Mouse (Mus musculus) myocyte (in vitro differentiated cells): ENCODE data around the gene Ep400. TPM values are rescaled to one million over a fixed set of nuclear protein-coding genes. Genes with fewer than 3 reads are reported as not detected.

Source experiments
- H3K27me3 ChIP-seq: one replicate; pipeline ENCODE4 v1.6.1; 2011; ENCODE audit not compliant: control insufficient read depth, insufficient read depth, insufficient read length
- H3K36me3 ChIP-seq: one replicate; pipeline ENCODE4 v1.6.1; 2011; ENCODE audit not compliant: control insufficient read depth, insufficient read depth
- H3K4me2 ChIP-seq: one replicate; pipeline ENCODE4 v1.6.1; 2011; ENCODE audit warnings: low read depth, control low read depth
- H3K4me3 ChIP-seq: one replicate; pipeline ENCODE4 v1.5.1; 2011; ENCODE audit warnings: mild to moderate bottlenecking, control low read depth, moderate library complexity
- H3K79me2 ChIP-seq: one replicate; pipeline ENCODE4 v1.6.1; 2011; ENCODE audit not compliant: control insufficient read depth, insufficient read depth
- H3ac ChIP-seq: one replicate; pipeline ENCODE4 v1.6.1; 2011; ENCODE audit not compliant: control insufficient read depth, insufficient read length
- CEBPB ChIP-seq: IDR thresholded peaks from 2 replicates; pipeline ENCODE4 v1.6.1; 2011; ENCODE audit warnings: mild to moderate bottlenecking, moderate library complexity; ENCODE audit not compliant: poor library complexity, insufficient read depth, severe bottlenecking
- E2F4 ChIP-seq: IDR thresholded peaks from one replicate; pipeline ENCODE4 v1.6.1; 2011; ENCODE audit warnings: mild to moderate bottlenecking, control low read depth, moderate library complexity; ENCODE audit not compliant: insufficient read depth
- MAX ChIP-seq: IDR thresholded peaks from one replicate; pipeline ENCODE4 v1.6.1; 2011; ENCODE audit warnings: low read depth, mild to moderate bottlenecking, control low read depth
- MYOD1 ChIP-seq, 3 experiments: IDR thresholded peaks; one replicate each; pipeline ENCODE4 v1.6.1; 2011; ENCODE audit warnings: control low read depth in 2 of 3, low read depth in 2 of 3, mild to moderate bottlenecking in 2 of 3, moderate library complexity in 1 of 3; ENCODE audit not compliant: insufficient read length in 2 of 3, control insufficient read depth in 1 of 3
- MYOG ChIP-seq, 3 experiments: IDR thresholded peaks; one replicate each; pipeline ENCODE4 v1.6.1; 2011; ENCODE audit warnings: control low read depth in 2 of 3, low read depth in 2 of 3, mild to moderate bottlenecking in 2 of 3; ENCODE audit not compliant: insufficient read length in 2 of 3, control insufficient read depth in 1 of 3, insufficient read depth in 1 of 3
- POLR2A ChIP-seq: IDR thresholded peaks from one replicate; pipeline ENCODE4 v1.6.1; 2011; ENCODE audit warnings: low read depth, mild to moderate bottlenecking, control low read depth, moderate library complexity; ENCODE audit not compliant: insufficient read length
- POLR2AphosphoS2 ChIP-seq: IDR thresholded peaks from one replicate; pipeline ENCODE4 v1.6.1; 2011; ENCODE audit warnings: low read depth, control low read depth; ENCODE audit not compliant: insufficient read length
- REST ChIP-seq: IDR thresholded peaks from one replicate; pipeline ENCODE4 v1.6.1; 2011; ENCODE audit warnings: mild to moderate bottlenecking, control low read depth, moderate library complexity; ENCODE audit not compliant: insufficient read depth, insufficient read length
- SRF ChIP-seq: IDR thresholded peaks from one replicate; pipeline ENCODE4 v1.6.1; 2011; ENCODE audit warnings: low read depth; ENCODE audit not compliant: control insufficient read depth, insufficient read length
- TCF12 ChIP-seq: IDR thresholded peaks from one replicate; pipeline ENCODE4 v1.6.1; 2011; ENCODE audit warnings: mild to moderate bottlenecking, control low read depth; ENCODE audit not compliant: poor library complexity, insufficient read depth, severe bottlenecking
- TCF3 ChIP-seq: IDR thresholded peaks from one replicate; pipeline ENCODE4 v1.6.1; 2011; ENCODE audit warnings: low read depth, control low read depth; ENCODE audit not compliant: insufficient read length
- USF1 ChIP-seq: IDR thresholded peaks from one replicate; pipeline ENCODE4 v1.6.1; 2011; ENCODE audit warnings: low read depth, mild to moderate bottlenecking, control low read depth, moderate library complexity
- polyA plus RNA-seq: library from polyadenylated mRNA; unstranded; fragments of >200 nt; fragmentation: generic; extraction: Trizol; gene quantifications from one replicate; pipeline ENCODE4 v1.2.1, GENCODE M21; 2012; ENCODE audit warnings: missing spikeins

Gene Ep400
- polyA plus RNA-seq, 1 experiment: 22.0 TPM

DNA sequence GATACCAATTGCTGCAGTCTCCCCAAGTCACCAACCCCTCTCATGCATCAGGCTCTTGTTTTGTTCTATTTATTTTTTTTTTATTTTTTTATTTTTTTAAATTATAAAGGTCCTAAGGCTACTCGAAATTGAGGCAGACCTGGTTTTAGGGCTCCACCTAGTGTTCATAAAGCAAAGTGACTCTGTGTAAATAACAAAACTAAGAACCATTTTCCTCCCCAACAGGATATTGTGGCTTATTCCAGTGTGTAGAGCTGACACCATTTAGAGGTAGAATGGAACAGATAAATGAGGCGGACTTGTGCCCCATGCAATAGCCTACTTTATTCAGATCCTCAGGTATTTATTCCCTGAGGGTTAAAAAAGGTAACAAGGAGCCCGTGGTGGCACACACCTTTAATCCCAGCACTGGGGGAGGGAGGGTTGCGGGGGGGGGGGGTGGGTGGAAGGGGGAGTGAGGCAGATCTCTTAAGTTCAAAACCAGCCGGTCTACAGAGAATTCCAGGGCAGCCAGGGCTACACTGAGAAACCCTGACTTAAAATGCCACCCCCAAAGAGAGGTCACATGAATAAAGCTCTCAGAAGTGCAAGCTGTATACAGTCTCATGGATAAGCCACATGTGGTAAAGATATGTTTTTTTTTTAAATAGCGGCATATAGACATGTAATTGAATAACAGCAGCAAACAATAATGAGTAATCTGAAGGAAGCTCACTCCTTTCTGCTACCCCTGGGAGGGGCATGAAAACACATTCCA is 134.4 kb downstream of the Ep400 start:
- no peak overlapping the region for H3K4me3 ChIP-seq
- no peaks in the 10 kb centered on the region for H3K79me2 ChIP-seq
- TF ChIP-seq TCF3 (no peak), MYOG (IDR thresholded peaks at IDR 0.05; ENCODE audit: control insufficient read depth in 1 of 3, insufficient read depth in 1 of 3, insufficient read length in 2 of 3, low read depth in 2 of 3) (no peak), TCF12 (no peak), MYOD1 (IDR thresholded peaks at IDR 0.05; ENCODE audit: control insufficient read depth in 1 of 3, insufficient read length in 2 of 3, low read depth in 2 of 3) (no peak), SRF (no peak), POLR2AphosphoS2 (no peak), POLR2A (no peak), MAX (no peak), REST (no peak), E2F4 (no peak), USF1 (no peak), CEBPB (no peak)
- H3K4me2 ChIP-seq: no peak overlapping the region
- no peaks in the 10 kb centered on the region for H3K36me3 ChIP-seq
- H3K27me3 ChIP-seq: peaks cover 14% of the 10 kb centered on the region
- no peak overlapping the region for H3ac ChIP-seq

DNA sequence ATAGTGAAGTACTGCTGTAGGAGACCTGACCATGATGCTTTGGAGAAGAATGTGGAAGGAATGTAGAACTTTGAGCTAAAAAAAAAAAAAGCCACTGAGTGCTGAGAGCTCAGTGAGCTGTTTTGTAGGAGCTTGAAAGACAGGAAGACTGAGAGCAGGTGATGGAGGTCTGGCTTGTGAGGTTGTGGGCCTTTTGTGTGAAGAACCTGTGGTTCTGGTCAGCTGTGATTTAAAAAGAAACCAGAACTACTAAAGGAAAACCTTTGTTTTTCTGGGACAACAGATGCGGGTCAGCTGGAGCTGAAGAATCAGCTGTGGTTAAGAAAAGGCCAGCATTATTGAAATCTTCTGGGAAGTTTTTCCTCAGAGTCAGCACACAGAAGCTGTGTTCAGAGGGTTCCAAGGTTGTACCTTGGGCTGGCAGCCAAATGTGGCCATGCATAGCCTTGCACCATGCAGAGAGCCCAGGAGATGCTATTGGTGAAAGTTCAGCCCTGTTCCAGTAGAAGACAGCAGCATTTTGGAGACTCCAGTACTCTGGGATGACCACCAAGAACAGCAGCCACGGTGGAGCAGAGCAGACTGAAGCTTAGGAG is 140.9 kb downstream of the Ep400 start:
- no peak overlapping the region for H3K4me2 ChIP-seq
- peak overlapping the region; percentile 11 for H3K4me3 ChIP-seq
- TF ChIP-seq USF1: no peak
- no peak for TF ChIP-seq POLR2A
- TF ChIP-seq TCF12: peak; percentile 31
- TF ChIP-seq MAX: no peak
- peak in 1 of 3 experiments; percentile 24 for TF ChIP-seq MYOG (IDR thresholded peaks at IDR 0.05; ENCODE audit: control insufficient read depth in 1 of 3, insufficient read depth in 1 of 3, insufficient read length in 2 of 3, low read depth in 2 of 3)
- no peak for TF ChIP-seq POLR2AphosphoS2
- TF ChIP-seq SRF: peak; percentile 82
- TF ChIP-seq E2F4: no peak
- TF ChIP-seq REST: no peak
- TF ChIP-seq CEBPB: no peak
- TF ChIP-seq MYOD1 (IDR thresholded peaks at IDR 0.05; ENCODE audit: control insufficient read depth in 1 of 3, insufficient read length in 2 of 3, low read depth in 2 of 3): peak in 2 of 3 experiments; percentile 17 to 63
- no peak for TF ChIP-seq TCF3
- H3K79me2 ChIP-seq: no peaks in the 10 kb centered on the region
- no peak overlapping the region for H3ac ChIP-seq
- peaks cover 5% of the 10 kb centered on the region for H3K27me3 ChIP-seq
- H3K36me3 ChIP-seq: no peaks in the 10 kb centered on the region

DNA sequence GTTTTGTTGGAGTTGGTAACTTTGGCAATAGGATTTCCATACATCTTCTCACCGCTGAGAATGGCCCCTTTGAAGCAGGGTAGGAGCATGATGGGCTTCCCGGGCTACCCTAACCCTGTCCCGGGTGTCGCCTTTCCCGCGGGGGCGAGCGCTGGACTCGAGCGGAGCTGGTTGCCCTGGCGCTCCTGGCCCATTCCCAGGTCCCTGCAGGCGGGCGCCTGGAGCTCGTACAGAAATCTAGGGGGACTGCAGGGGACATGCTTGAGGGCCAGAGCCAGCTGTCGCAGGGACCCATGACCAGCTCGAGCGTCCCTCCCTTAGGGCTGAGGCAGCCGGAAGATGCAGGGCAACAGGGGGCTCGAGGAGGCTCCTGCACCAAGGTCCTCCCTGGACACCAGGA is 142.4 kb downstream of the Ep400 start:
- Histone ChIP-seq H3ac (no peak overlapping the region), H3K36me3 (no peaks in the 10 kb centered on the region), H3K27me3 (no peaks in the 10 kb centered on the region), H3K4me2 (no peak overlapping the region), H3K79me2 (no peaks in the 10 kb centered on the region), H3K4me3 (no peak overlapping the region)
- TF ChIP-seq MAX (no peak), MYOD1 (IDR thresholded peaks at IDR 0.05; ENCODE audit: control insufficient read depth in 1 of 3, insufficient read length in 2 of 3, low read depth in 2 of 3) (peak in 1 of 3 experiments; percentile 43), POLR2AphosphoS2 (no peak), MYOG (IDR thresholded peaks at IDR 0.05; ENCODE audit: control insufficient read depth in 1 of 3, insufficient read depth in 1 of 3, insufficient read length in 2 of 3, low read depth in 2 of 3) (peak in 2 of 3 experiments; percentile 15 to 50)

DNA sequence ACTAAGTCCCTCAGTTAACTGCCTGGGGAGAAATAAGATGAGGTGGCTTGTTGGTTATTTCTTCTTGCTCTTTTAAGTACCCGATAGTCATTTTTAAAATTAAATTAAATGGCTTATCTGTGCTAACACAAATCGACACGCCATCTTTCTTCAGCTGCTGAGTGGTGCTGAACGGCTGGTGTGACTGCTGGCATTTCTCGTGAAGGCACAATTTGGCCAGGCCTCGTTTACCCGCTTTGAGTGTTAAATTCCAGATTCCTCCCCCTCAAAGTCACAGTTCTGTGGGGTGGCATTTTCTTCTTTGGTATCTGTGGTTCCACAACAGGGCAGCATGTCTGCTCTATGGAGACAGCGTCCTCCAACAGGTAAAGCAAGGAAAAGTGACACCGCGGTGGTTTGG is 143.2 kb downstream of the Ep400 start:
- Histone ChIP-seq H3K36me3 (no peaks in the 10 kb centered on the region), H3ac (no peak overlapping the region), H3K4me2 (no peak overlapping the region), H3K79me2 (no peaks in the 10 kb centered on the region), H3K4me3 (no peak overlapping the region), H3K27me3 (no peaks in the 10 kb centered on the region)
- TF ChIP-seq SRF (no peak), MYOD1 (IDR thresholded peaks at IDR 0.05; ENCODE audit: control insufficient read depth in 1 of 3, insufficient read length in 2 of 3, low read depth in 2 of 3) (peak in 1 of 3 experiments; percentile 11)

DNA sequence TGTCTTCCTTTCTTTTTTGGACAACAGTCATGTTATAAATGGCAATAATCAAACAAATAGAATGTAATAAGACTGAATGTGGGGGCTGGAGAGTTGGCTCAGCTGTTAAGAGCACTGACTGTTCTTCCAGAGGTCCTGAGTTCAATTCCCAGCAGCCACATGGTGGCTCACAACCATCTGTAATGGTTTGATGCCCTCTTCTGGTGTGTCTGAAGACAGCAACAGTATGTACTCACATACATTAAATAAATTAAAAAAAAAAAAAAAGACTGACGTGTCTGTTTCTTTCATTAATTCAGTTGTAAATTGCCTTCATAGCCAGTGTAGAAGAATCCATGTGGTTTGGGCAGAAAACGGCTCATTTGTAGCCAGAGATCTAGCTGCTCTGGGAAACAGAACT is 146.2 kb downstream of the Ep400 start:
- H3K4me2 ChIP-seq: no peak overlapping the region
- TF ChIP-seq POLR2AphosphoS2: no peak
- no peak for TF ChIP-seq REST
- no peak for TF ChIP-seq SRF
- no peak for TF ChIP-seq MYOG (IDR thresholded peaks at IDR 0.05; ENCODE audit: control insufficient read depth in 1 of 3, insufficient read depth in 1 of 3, insufficient read length in 2 of 3, low read depth in 2 of 3)
- TF ChIP-seq CEBPB: no peak
- no peak for TF ChIP-seq E2F4
- TF ChIP-seq USF1: no peak
- no peak for TF ChIP-seq TCF12
- TF ChIP-seq MAX: no peak
- no peak overlapping the region for H3ac ChIP-seq
- no peak overlapping the region for H3K4me3 ChIP-seq
- H3K36me3 ChIP-seq: no peaks in the 10 kb centered on the region
- no peaks in the 10 kb centered on the region for H3K79me2 ChIP-seq
- no peaks in the 10 kb centered on the region for H3K27me3 ChIP-seq
